Mouse (Mus musculus) heart, embryonic 13.5 days (tissue): ENCODE data around the gene Ak4. TPM values are rescaled to one million over a fixed set of nuclear protein-coding genes. Genes with fewer than 3 reads are reported as not detected.
A peak's percentile ranks its signal among the peaks of the same experiment; 100 is the strongest.

ENCODE experiments used
- ATAC-seq: fragments of 200-750 bp; cut with Nextera tagmentation; 2 replicates; pipeline ENCODE4 v1.8.0; 2017; ENCODE audit warnings: moderate TSS enrichment; ENCODE audit not compliant: insufficient number of reproducible peaks, low FRiP score, low TSS enrichment; ENCODE audit errors: extremely low read depth
- H3K27ac ChIP-seq: fragments of 300-500 bp; sonication (generic); replicated peaks from 2 replicates; pipeline ENCODE4 v1.5.1; 2015; ENCODE audit warnings: moderate library complexity, mild to moderate bottlenecking, inconsistent platforms
- H3K27me3 ChIP-seq: fragments of 300-500 bp; sonication (generic); replicated peaks from 2 replicates; pipeline ENCODE4 v1.6.1; 2015; ENCODE audit warnings: mild to moderate bottlenecking, inconsistent platforms
- H3K36me3 ChIP-seq: fragments of 300-500 bp; sonication (generic); 2 replicates; pipeline ENCODE4 v1.6.1; 2015; ENCODE audit warnings: mild to moderate bottlenecking, inconsistent platforms
- H3K4me1 ChIP-seq: fragments of 300-500 bp; sonication (generic); 2 replicates; pipeline ENCODE4 v1.6.1; 2015; ENCODE audit warnings: inconsistent platforms
- H3K4me2 ChIP-seq: fragments of 300-500 bp; sonication (generic); 2 replicates; pipeline ENCODE4 v1.6.1; 2015; ENCODE audit warnings: inconsistent platforms, mild to moderate bottlenecking, moderate library complexity
- H3K4me3 ChIP-seq: fragments of 300-500 bp; sonication (generic); 2 replicates; pipeline ENCODE4 v1.5.1; 2015; ENCODE audit warnings: moderate library complexity, mild to moderate bottlenecking, inconsistent platforms
- H3K9ac ChIP-seq: fragments of 300-500 bp; sonication (generic); 2 replicates; pipeline ENCODE4 v1.6.1; 2015; ENCODE audit warnings: inconsistent platforms, mild to moderate bottlenecking, moderate library complexity
- H3K9me3 ChIP-seq: fragments of 300-500 bp; sonication (generic); 2 replicates; pipeline ENCODE4 v1.6.1; 2016; ENCODE audit warnings: inconsistent platforms
- WGBS: fragments of 180-500 bp; shearing (Covaris S2); methylation state at CpG from one replicate; pipeline ENCODE4 v1.1.7; 2015; ENCODE audit warnings: mixed read lengths; 5-methylcytosine and 5-hydroxymethylcytosine counted together
- polyA plus RNA-seq: library from polyadenylated mRNA; unstranded; fragments of >200 nt; fragmentation: Nextera tagmentation; extraction: Ambion mirVana; gene quantifications from 2 replicates; pipeline ENCODE4 v1.2.1, GENCODE M21; 2015

The Ak4 gene
- polyA plus RNA-seq, 1 experiment from 2014 or later = 18.9 TPM

DNA sequence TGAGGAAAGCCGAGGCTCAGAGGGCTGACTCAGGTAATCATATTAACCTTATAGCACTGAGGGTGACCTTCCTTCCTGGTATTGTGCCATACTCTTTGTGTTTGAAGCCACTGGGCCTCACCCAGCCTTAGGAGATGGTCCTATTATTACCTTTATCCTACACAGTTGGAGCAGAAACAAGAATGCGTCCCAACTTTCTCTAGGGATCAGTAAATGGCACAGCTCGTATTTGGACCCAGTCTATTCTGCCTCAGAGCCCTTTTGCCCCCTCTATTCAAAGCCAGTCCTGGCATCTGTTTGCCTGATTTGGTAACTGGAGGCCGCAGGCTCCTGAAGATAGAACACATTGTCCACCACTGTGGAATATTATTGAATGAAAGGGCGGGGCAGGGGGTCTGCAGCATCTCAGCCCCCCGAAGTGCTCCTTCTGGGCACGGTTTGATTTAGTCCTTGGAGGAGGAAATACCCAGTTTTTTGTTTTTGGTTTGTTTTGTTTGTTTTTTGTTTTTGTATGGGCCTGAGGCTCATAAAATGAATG lies 85.5 kb downstream of the Ak4 start:
- WGBS = 75% methylated on average over 7 of the region's 7 CpGs
- ATAC-seq = no peak
- H3K4me1 ChIP-seq = peaks cover 9% of the 10 kb centered on the region

DNA sequence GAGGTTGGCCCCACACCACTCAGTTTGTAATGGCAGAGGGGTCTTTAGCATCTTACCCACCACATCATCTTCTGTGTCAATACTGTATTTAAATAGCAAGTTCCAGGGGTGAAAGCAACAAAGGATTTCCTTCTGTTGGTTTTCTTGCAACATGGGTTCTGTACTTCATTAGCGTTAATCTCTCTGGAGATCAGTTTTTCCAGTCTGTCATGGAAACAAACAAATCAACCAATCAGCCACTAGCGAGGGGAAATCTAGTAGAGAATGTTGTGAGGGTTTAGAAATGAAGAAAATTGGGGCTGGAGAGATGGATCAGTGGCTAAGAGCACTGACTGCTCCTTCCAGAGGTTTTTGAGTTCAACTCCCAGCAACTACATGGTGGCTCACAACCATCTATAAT lies 86.9 kb downstream of the Ak4 start:
- H3K4me3 ChIP-seq = no peak overlapping the region
- H3K4me2 ChIP-seq = no peak overlapping the region
- H3K36me3 ChIP-seq = no peaks in the 10 kb centered on the region
- H3K9me3 ChIP-seq = no peaks in the 10 kb centered on the region
- no peak for ATAC-seq
- no peak overlapping the region for H3K9ac ChIP-seq
- WGBS = 66% methylated on average over 2 of the region's 2 CpGs
- peaks cover 24% of the 10 kb centered on the region for H3K27me3 ChIP-seq
- H3K4me1 ChIP-seq = peaks cover 9% of the 10 kb centered on the region
- no peak overlapping the region for H3K27ac ChIP-seq

More for the DNA sequence above, 85.5 kb downstream of the Ak4 start:
- H3K27ac ChIP-seq = no peak overlapping the region
- H3K4me2 ChIP-seq = no peak overlapping the region
- peaks cover 22% of the 10 kb centered on the region for H3K27me3 ChIP-seq
- no peak overlapping the region for H3K4me3 ChIP-seq
- no peaks in the 10 kb centered on the region for H3K36me3 ChIP-seq
- H3K9me3 ChIP-seq = no peaks in the 10 kb centered on the region
- H3K9ac ChIP-seq = no peak overlapping the region

DNA sequence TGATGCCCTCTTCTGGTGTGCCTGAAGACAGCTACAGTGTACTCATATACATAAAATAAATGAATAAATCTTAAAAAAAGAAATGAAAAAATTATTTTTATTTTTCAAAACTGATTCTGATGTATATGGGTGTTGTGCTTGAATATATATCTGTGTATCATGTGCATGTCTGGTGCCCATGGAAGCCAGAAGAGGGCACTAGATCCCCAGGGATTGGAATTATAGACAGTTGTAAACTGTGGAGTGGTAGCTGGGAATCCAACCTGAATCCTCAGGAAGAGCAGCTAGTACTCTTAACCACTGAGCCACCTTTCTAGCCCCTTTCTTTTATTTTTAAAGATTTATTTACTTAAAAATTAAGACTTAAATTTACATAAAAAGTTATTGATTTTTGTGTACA lies 87.3 kb downstream of the Ak4 start:
- H3K27ac ChIP-seq = no peak overlapping the region
- H3K36me3 ChIP-seq = no peaks in the 10 kb centered on the region
- H3K4me1 ChIP-seq = peaks cover 9% of the 10 kb centered on the region
- H3K27me3 ChIP-seq = peaks cover 23% of the 10 kb centered on the region
- no peak overlapping the region for H3K4me3 ChIP-seq
- no peak overlapping the region for H3K9ac ChIP-seq
- H3K9me3 ChIP-seq = no peaks in the 10 kb centered on the region
- H3K4me2 ChIP-seq = no peak overlapping the region
- ATAC-seq = no peak

DNA sequence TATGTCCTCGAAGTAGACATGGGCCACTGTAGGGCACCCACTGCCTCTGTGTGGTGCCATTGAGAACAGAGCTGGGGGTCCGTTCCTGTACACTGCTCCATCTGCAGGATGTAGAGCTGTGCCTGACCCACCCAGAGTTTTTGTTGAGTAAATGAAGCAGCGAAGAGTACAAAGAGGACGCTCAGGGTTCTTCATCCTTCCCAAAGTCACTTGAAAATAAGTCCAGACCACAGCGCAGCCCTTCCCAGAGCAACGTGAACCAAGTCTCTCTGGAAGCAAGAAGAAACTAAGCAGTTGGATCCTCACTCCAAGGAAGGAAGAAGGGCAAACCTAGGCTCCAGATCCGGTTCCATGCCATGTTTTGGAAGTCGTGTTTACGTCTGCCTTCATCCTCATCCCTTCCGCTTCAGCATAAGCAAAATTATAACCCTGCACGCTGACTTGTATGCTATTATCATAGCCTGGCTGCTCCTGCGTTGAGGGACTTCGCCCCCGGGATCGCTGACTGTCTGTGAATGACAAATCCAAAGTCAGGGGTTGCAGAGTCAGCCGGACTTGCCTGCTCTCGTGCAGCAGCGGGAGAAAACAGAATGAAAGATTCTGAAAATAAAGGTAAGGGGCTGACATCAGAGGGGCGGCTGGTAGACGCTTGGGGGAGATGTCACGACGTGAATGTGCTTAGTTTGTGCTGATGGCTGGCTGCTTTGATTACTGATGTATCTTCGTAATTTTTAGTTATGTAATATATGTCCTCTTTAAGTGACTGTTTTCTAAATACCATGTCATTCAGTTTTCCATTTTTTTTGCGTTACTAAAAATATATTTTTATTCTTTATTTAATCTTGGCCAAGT lies 88.7 kb downstream of the Ak4 start:
- no peak for ATAC-seq
- peak overlapping the region; percentile 90 for H3K4me2 ChIP-seq
- peak overlapping the region; percentile 61 for H3K4me3 ChIP-seq
- peaks cover 21% of the 10 kb centered on the region for H3K27me3 ChIP-seq
- peaks cover 9% of the 10 kb centered on the region for H3K4me1 ChIP-seq
- H3K9ac ChIP-seq = peak overlapping the region; percentile 73
- WGBS = 9% methylated on average over 24 of the region's 24 CpGs
- no peak overlapping the region for H3K27ac ChIP-seq
- H3K36me3 ChIP-seq = no peaks in the 10 kb centered on the region
- no peaks in the 10 kb centered on the region for H3K9me3 ChIP-seq

DNA sequence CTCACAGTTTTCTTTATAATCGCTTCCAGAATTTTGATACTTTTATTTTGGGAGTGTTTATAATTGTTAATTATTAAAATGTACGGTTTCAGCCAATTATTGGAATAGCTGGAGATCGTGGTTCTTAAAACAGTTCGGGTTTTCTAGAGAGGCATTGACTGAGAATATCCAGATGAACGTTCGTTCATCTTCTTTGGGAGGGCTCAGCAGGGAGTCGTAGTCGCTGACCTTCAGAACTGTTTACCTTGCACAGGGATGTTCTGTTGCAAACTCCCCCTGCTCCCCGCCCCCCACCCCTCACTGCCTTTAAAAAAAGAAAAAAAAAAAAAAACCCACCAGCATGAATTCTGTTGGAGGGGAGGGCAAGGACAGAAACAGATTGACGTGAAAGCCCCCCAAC lies 89.4 kb downstream of the Ak4 start:
- H3K36me3 ChIP-seq = no peaks in the 10 kb centered on the region
- H3K9ac ChIP-seq = peak overlapping the region; percentile 76
- 3% methylated on average over 10 of the region's 10 CpGs for WGBS
- no peaks in the 10 kb centered on the region for H3K9me3 ChIP-seq
- H3K27ac ChIP-seq = no peak overlapping the region
- H3K4me1 ChIP-seq = peaks cover 9% of the 10 kb centered on the region
- peaks cover 21% of the 10 kb centered on the region for H3K27me3 ChIP-seq
- peak overlapping the region; percentile 90 for H3K4me2 ChIP-seq
- no peak for ATAC-seq
- H3K4me3 ChIP-seq = peak overlapping the region; percentile 61

DNA sequence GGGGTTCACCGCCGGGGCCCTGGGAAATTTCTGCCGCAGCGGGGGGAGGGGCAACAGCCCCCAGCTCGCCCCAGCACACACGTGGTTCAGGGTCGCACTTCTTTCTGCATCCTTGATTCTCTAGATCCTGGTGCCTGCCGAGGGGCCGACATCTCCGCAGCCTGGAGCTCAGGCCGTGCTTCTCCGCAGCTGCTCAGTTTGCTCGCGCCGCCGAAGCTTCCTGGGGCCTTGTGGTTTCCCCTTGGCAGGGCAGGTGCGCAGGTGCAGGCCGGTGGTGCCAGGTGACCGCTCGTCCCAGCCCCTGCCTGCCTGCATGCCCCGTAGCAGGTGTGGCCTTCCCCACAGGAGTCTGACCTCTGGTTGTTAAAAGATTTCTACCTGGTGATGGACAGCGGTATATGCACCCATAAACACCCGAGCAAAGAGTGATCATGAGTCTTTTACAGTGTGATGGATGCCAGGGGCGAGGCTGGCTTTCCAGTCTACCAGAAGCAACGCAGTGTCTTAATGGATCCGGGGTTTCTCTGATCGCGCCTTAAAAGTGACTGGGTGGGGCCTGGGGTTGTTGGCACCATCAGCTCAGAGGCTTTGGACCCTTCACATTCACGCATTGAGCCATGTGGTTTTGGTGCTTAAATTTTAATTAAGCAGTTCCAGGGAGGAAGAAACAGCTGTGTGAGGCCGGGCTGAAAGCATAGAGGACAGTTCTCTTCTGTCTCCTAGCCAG lies 89.9 kb downstream of the Ak4 start:
- Histone ChIP-seq H3K4me3 (peak overlapping the region; percentile 61), H3K4me2 (peak overlapping the region; percentile 90), H3K27me3 (peaks cover 21% of the 10 kb centered on the region), H3K27ac (no peak overlapping the region), H3K9ac (peak overlapping the region; percentile 76), H3K9me3 (no peaks in the 10 kb centered on the region), H3K36me3 (no peaks in the 10 kb centered on the region), H3K4me1 (peaks cover 9% of the 10 kb centered on the region)
- WGBS = 7% methylated on average over 30 of the region's 30 CpGs
- no peak for ATAC-seq

DNA sequence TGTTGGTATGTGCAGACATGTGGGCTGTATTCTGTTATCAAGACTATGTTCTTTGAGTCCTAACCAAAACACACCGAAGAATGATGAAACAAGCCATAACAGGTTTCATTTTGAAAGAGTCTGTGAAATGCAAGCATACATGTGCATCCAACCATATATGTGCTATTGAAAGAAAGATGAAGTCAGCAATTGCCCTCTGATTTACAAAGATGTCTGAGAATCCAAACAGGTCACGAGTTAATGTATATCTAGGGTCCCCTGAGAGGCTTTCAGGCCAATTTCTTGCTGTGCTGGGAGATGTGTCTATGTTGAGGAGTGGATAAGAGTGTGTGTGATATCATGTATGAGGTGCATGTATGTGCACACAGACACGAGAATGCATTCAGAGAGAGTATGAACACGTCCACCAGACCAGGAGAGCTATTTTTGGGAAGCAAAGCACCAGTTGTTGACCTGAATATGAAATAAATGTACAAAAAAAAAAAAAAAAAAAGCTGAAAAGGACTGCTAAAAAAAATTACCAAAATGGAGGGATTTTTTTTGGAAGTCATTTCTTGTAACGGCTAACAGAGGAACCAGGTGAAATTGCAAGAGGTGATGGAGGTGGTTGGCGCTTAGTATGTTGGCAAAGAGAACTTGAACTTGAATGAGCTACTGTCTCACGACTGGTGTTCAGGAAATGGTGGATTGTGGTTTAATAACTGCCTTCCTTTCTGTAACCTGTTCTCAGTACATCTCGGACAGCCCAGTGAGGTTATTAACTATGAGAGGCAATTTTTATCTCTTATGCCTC lies 91.2 kb downstream of the Ak4 start:
- Histone ChIP-seq H3K9me3 (no peaks in the 10 kb centered on the region), H3K4me3 (no peak overlapping the region), H3K4me1 (peaks cover 9% of the 10 kb centered on the region), H3K9ac (no peak overlapping the region), H3K27ac (no peak overlapping the region), H3K36me3 (no peaks in the 10 kb centered on the region), H3K4me2 (no peak overlapping the region), H3K27me3 (peaks cover 21% of the 10 kb centered on the region)
- 75% methylated on average over 8 of the region's 8 CpGs for WGBS
- ATAC-seq = no peak

DNA sequence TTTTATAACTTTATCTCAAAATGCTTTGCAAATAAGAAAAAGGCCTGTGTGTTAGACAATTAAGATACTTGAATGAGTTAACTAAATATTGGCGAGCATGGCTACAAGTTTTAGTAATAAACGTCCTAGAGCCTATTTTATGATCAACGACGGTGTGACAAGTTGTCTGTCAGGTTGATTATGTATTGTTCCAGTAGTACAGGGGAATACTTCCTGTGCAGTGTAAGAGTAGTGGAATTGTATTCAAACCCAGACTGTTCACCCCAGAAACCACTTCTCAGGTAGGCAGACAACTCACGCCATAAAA lies 91.8 kb downstream of the Ak4 start:
- Histone ChIP-seq H3K4me2 (no peak overlapping the region), H3K36me3 (no peaks in the 10 kb centered on the region), H3K9ac (no peak overlapping the region), H3K27me3 (peaks cover 21% of the 10 kb centered on the region), H3K27ac (no peak overlapping the region), H3K4me3 (no peak overlapping the region), H3K9me3 (no peaks in the 10 kb centered on the region), H3K4me1 (peaks cover 9% of the 10 kb centered on the region)
- ATAC-seq = no peak
- WGBS = 76% methylated on average over 5 of the region's 5 CpGs

DNA sequence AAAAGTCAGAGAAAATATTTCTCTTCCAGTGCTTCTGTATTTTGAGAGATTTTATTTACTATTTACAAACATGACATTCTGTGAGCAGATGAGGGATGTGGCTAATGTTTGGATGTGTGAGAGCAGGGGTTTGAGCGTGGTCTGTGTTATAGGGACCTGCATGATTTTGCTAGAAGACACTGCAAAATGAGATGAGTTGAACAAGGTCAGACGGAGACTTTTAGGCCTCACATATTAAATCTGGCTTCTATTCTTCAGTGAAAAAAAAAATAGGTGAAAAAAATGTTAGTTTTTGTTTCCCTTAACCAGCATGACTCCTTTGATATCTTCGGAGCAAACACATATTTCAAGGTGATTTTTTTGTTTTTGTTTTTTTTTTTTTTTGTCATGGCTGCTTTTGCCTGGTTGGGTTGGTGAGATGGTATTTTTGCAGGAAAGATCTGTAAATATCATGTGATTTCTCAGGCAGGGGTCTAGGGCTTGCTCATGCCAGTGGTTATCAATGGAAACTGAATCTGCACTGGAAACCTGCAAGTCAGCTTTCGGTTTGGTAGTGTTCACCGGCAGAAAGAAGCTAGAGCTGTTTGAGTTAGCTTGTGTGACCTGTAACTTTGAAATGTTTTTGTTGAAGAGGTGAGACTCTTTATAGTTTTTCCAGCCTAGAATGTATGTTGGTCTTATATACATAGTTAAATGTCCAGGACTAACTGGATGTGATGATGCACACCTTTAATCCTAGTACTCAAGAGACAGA lies 92.9 kb downstream of the Ak4 start:
- Histone ChIP-seq H3K9ac (no peak overlapping the region), H3K27me3 (peaks cover 20% of the 10 kb centered on the region), H3K4me3 (no peak overlapping the region), H3K4me2 (no peak overlapping the region), H3K27ac (no peak overlapping the region), H3K9me3 (no peaks in the 10 kb centered on the region), H3K36me3 (no peaks in the 10 kb centered on the region), H3K4me1 (peaks cover 9% of the 10 kb centered on the region)
- WGBS = 82% methylated on average over 5 of the region's 5 CpGs
- no peak for ATAC-seq

DNA sequence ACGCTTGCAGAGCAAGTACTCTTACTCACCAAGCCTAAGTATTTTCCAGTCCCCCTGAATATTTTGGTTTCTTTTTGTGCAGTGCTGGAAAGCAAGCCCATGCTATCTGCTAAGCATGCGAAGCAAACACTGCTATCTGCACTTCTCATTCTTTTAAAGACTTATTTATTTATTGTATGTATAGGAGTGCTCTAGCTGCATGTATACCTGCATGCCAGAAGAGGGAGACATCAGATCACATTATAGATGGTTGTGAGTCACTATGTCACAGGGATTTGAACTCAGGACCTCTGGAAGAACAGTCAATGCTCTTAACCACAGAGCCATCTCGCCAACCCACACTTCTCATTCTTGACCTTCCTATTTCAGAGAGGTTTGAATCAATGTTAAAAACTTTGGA lies 94.2 kb downstream of the Ak4 start:
- Histone ChIP-seq H3K4me2 (no peak overlapping the region), H3K4me1 (peaks cover 9% of the 10 kb centered on the region), H3K27ac (no peak overlapping the region), H3K9ac (no peak overlapping the region), H3K4me3 (no peak overlapping the region), H3K9me3 (no peaks in the 10 kb centered on the region), H3K27me3 (peaks cover 14% of the 10 kb centered on the region), H3K36me3 (no peaks in the 10 kb centered on the region)
- WGBS = 82% methylated on average over 3 of the region's 3 CpGs
- ATAC-seq = no peak

DNA sequence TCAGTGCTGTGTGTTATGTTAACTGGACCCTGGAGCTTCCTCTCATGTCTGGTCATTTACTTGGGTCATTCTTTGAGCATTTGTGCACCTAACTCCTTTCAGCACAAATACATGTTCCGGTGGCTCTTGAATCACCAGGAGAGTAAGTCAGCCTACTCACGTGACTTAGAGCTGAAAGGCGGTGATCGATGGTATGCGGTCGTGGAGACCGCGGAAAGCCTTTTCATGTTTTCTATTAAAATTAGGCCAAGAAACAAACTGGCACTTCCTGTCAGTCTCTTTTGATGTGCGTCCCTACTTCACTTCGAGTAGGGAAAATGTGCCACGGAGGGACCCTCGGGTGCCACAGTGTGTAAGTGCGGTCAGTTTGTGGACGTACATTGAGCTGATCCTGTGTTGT lies 96.8 kb downstream of the Ak4 start:
- no peak overlapping the region for H3K9ac ChIP-seq
- ATAC-seq = no peak
- no peaks in the 10 kb centered on the region for H3K27me3 ChIP-seq
- H3K27ac ChIP-seq = no peak overlapping the region
- H3K36me3 ChIP-seq = no peaks in the 10 kb centered on the region
- H3K4me1 ChIP-seq = no peaks in the 10 kb centered on the region
- no peak overlapping the region for H3K4me2 ChIP-seq
- no peak overlapping the region for H3K4me3 ChIP-seq
- WGBS = 93% methylated on average over 14 of the region's 14 CpGs
- H3K9me3 ChIP-seq = no peaks in the 10 kb centered on the region
